Mouse (Mus musculus) layer of hippocampus, postnatal 36 days (tissue): ENCODE data around the gene Prl7b1. TPM values are rescaled to one million over a fixed set of nuclear protein-coding genes. Genes with fewer than 3 reads are reported as not detected.

Source experiments
- DNase-seq, 2 experiments: peaks; one replicate each; pipeline ENCODE4 v3.0.0; 2022
- total RNA-seq, 2 experiments: library from RNA; stranded (reverse); gene quantifications; 2 replicates each; pipeline ENCODE4 v1.2.3; 2021

The Prl7b1 gene
- not detected for total RNA-seq

- DNase-seq: no peak
Measured at GRCm38 (mm10) chr13:27610482-27610881, at the start of gene Prl7b1. Gene Prl7b1 (minus strand): TSS chr13:27610582.

- no peak for DNase-seq
Measured at GRCm38 (mm10) chr13:27642393-27642792, 32.0 kb upstream of the Prl7b1 start, which contains the start of gene Prl7a1. Gene Prl7a1 (minus strand): TSS chr13:27642493.

GRCm38 (mm10) chr13:27582071-27582470 lies 28.3 kb downstream of the Prl7b1 start, which contains the start of gene Prl8a1:
Gene Prl8a1 (minus strand): TSS chr13:27582171.
- DNase-seq: no peak

GRCm38 (mm10) chr13:27564506-27564905 lies 45.9 kb downstream of the Prl7b1 start, which contains the start of gene Prl8a9:
Gene Prl8a9 (minus strand): TSS chr13:27564606.
- DNase-seq: no peak

- DNase-seq: no peak
Measured at GRCm38 (mm10) chr13:27553336-27553735, 57.0 kb downstream of the Prl7b1 start.

Other genes starting within 250 kb of the Prl7b1 start
- gene Prl2b1, start 219.7 kb downstream of the Prl7b1 start, total RNA-seq: not detected
- gene Prl8a6, start 171.9 kb downstream of the Prl7b1 start, total RNA-seq: not detected
- not detected for gene Prl8a8, start 97.4 kb downstream of the Prl7b1 start, total RNA-seq
- gene Prl8a9, start 46.0 kb downstream of the Prl7b1 start, total RNA-seq: not detected
- not detected for gene Prl8a1, start 28.4 kb downstream of the Prl7b1 start, total RNA-seq
- gene Prl7a1, start 31.9 kb upstream of the Prl7b1 start, total RNA-seq: not detected
- gene Prl7a2, start 57.5 kb upstream of the Prl7b1 start, total RNA-seq: not detected
- not detected for gene Prl7d1, start 106.2 kb upstream of the Prl7b1 start, total RNA-seq
- not detected for gene Prl7c1, start 170.2 kb upstream of the Prl7b1 start, total RNA-seq
- not detected for gene Prl2a1, start 191.1 kb upstream of the Prl7b1 start, total RNA-seq
- not detected for gene Prl2c1, start 238.8 kb upstream of the Prl7b1 start, total RNA-seq